Mouse (Mus musculus): ENCODE data around the gene Nell1. TPM values are rescaled to one million over a fixed set of nuclear protein-coding genes. Genes with fewer than 3 reads are reported as not detected.

Nell1 gene
- polyA plus RNA-seq, 1 experiment: 0.22 TPM

- no peak overlapping the region for H3K27ac ChIP-seq (ENCODE audit: control insufficient read depth, insufficient read depth, low read depth, low read length)
Measured at GRCm38 (mm10) chr7:50205268-50205667, 230.6 kb downstream of the Nell1 start.

GRCm38 (mm10) chr7:50210678-50211251 lies 236.1 kb downstream of the Nell1 start:
- H3K4me3 ChIP-seq (ENCODE audit: control insufficient read depth, low read depth, low read length): no peak overlapping the region
- H3K36me3 ChIP-seq (ENCODE audit: control insufficient read depth, insufficient read depth, low read length): no peaks in the 10 kb centered on the region
- H3K4me1 ChIP-seq (ENCODE audit: control insufficient read depth, insufficient read depth, low read length): no peaks in the 10 kb centered on the region
- TF ChIP-seq CTCF (IDR thresholded peaks at IDR 0.05; ENCODE audit: control insufficient read depth, insufficient read depth, insufficient replicate concordance, low read depth, low read length): no peak
- no peak for TF ChIP-seq POLR2A (IDR thresholded peaks at IDR 0.05; ENCODE audit: control insufficient read depth, low read depth, low read length)
- no peak overlapping the region for H3K27ac ChIP-seq (ENCODE audit: control insufficient read depth, insufficient read depth, low read depth, low read length)
- H3K27me3 ChIP-seq (ENCODE audit: control insufficient read depth, insufficient read depth, low read length): no peaks in the 10 kb centered on the region

More at GRCm38 (mm10) chr7:50205268-50205667, 230.6 kb downstream of the Nell1 start:
- H3K27me3 ChIP-seq (ENCODE audit: control insufficient read depth, insufficient read depth, low read length): no peaks in the 10 kb centered on the region
- no peak overlapping the region for H3K4me3 ChIP-seq (ENCODE audit: control insufficient read depth, low read depth, low read length)
- no peaks in the 10 kb centered on the region for H3K36me3 ChIP-seq (ENCODE audit: control insufficient read depth, insufficient read depth, low read length)
- TF ChIP-seq CTCF (IDR thresholded peaks at IDR 0.05; ENCODE audit: control insufficient read depth, insufficient read depth, insufficient replicate concordance, low read depth, low read length) (no peak), POLR2A (IDR thresholded peaks at IDR 0.05; ENCODE audit: control insufficient read depth, low read depth, low read length) (no peak)
- H3K4me1 ChIP-seq (ENCODE audit: control insufficient read depth, insufficient read depth, low read length): no peaks in the 10 kb centered on the region

GRCm38 (mm10) chr7:50221849-50222248 lies 247.2 kb downstream of the Nell1 start:
- TF ChIP-seq POLR2A (IDR thresholded peaks at IDR 0.05; ENCODE audit: control insufficient read depth, low read depth, low read length) (no peak), CTCF (IDR thresholded peaks at IDR 0.05; ENCODE audit: control insufficient read depth, insufficient read depth, insufficient replicate concordance, low read depth, low read length) (no peak)
- H3K27ac ChIP-seq (ENCODE audit: control insufficient read depth, insufficient read depth, low read depth, low read length): no peak overlapping the region
- no peaks in the 10 kb centered on the region for H3K4me1 ChIP-seq (ENCODE audit: control insufficient read depth, insufficient read depth, low read length)
- no peaks in the 10 kb centered on the region for H3K36me3 ChIP-seq (ENCODE audit: control insufficient read depth, insufficient read depth, low read length)
- no peaks in the 10 kb centered on the region for H3K27me3 ChIP-seq (ENCODE audit: control insufficient read depth, insufficient read depth, low read length)
- H3K4me3 ChIP-seq (ENCODE audit: control insufficient read depth, low read depth, low read length): no peak overlapping the region

- TF ChIP-seq POLR2A (IDR thresholded peaks at IDR 0.05; ENCODE audit: control insufficient read depth, low read depth, low read length): no peak
- no peak for TF ChIP-seq CTCF (IDR thresholded peaks at IDR 0.05; ENCODE audit: control insufficient read depth, insufficient read depth, insufficient replicate concordance, low read depth, low read length)
- H3K36me3 ChIP-seq (ENCODE audit: control insufficient read depth, insufficient read depth, low read length): no peaks in the 10 kb centered on the region
- H3K4me1 ChIP-seq (ENCODE audit: control insufficient read depth, insufficient read depth, low read length): no peaks in the 10 kb centered on the region
- H3K27me3 ChIP-seq (ENCODE audit: control insufficient read depth, insufficient read depth, low read length): no peaks in the 10 kb centered on the region
- H3K27ac ChIP-seq (ENCODE audit: control insufficient read depth, insufficient read depth, low read depth, low read length): no peak overlapping the region
- no peak overlapping the region for H3K4me3 ChIP-seq (ENCODE audit: control insufficient read depth, low read depth, low read length)
Measured at GRCm38 (mm10) chr7:50226621-50227020, 252.0 kb downstream of the Nell1 start.

GRCm38 (mm10) chr7:50228273-50228672 lies 253.6 kb downstream of the Nell1 start:
- no peak overlapping the region for H3K27ac ChIP-seq (ENCODE audit: control insufficient read depth, insufficient read depth, low read depth, low read length)
- TF ChIP-seq POLR2A (IDR thresholded peaks at IDR 0.05; ENCODE audit: control insufficient read depth, low read depth, low read length) (no peak), CTCF (IDR thresholded peaks at IDR 0.05; ENCODE audit: control insufficient read depth, insufficient read depth, insufficient replicate concordance, low read depth, low read length) (no peak)
- no peaks in the 10 kb centered on the region for H3K27me3 ChIP-seq (ENCODE audit: control insufficient read depth, insufficient read depth, low read length)
- H3K36me3 ChIP-seq (ENCODE audit: control insufficient read depth, insufficient read depth, low read length): no peaks in the 10 kb centered on the region
- H3K4me3 ChIP-seq (ENCODE audit: control insufficient read depth, low read depth, low read length): no peak overlapping the region
- H3K4me1 ChIP-seq (ENCODE audit: control insufficient read depth, insufficient read depth, low read length): no peaks in the 10 kb centered on the region

- Histone ChIP-seq H3K27me3 (ENCODE audit: control insufficient read depth, insufficient read depth, low read length) (no peaks in the 10 kb centered on the region), H3K4me1 (ENCODE audit: control insufficient read depth, insufficient read depth, low read length) (no peaks in the 10 kb centered on the region), H3K27ac (ENCODE audit: control insufficient read depth, insufficient read depth, low read depth, low read length) (no peak overlapping the region), H3K4me3 (ENCODE audit: control insufficient read depth, low read depth, low read length) (no peak overlapping the region), H3K36me3 (ENCODE audit: control insufficient read depth, insufficient read depth, low read length) (no peaks in the 10 kb centered on the region)
- TF ChIP-seq CTCF (IDR thresholded peaks at IDR 0.05; ENCODE audit: control insufficient read depth, insufficient read depth, insufficient replicate concordance, low read depth, low read length) (no peak), POLR2A (IDR thresholded peaks at IDR 0.05; ENCODE audit: control insufficient read depth, low read depth, low read length) (no peak)
Measured at GRCm38 (mm10) chr7:50241213-50241612, 266.5 kb downstream of the Nell1 start.

- no peak overlapping the region for H3K27ac ChIP-seq (ENCODE audit: control insufficient read depth, insufficient read depth, low read depth, low read length)
Measured at GRCm38 (mm10) chr7:50241634-50242273, 267.1 kb downstream of the Nell1 start.

More at GRCm38 (mm10) chr7:50241634-50242273, 267.1 kb downstream of the Nell1 start:
- TF ChIP-seq CTCF (IDR thresholded peaks at IDR 0.05; ENCODE audit: control insufficient read depth, insufficient read depth, insufficient replicate concordance, low read depth, low read length) (no peak), POLR2A (IDR thresholded peaks at IDR 0.05; ENCODE audit: control insufficient read depth, low read depth, low read length) (no peak)
- H3K27me3 ChIP-seq (ENCODE audit: control insufficient read depth, insufficient read depth, low read length): no peaks in the 10 kb centered on the region
- H3K4me1 ChIP-seq (ENCODE audit: control insufficient read depth, insufficient read depth, low read length): no peaks in the 10 kb centered on the region
- H3K4me3 ChIP-seq (ENCODE audit: control insufficient read depth, low read depth, low read length): no peak overlapping the region
- H3K36me3 ChIP-seq (ENCODE audit: control insufficient read depth, insufficient read depth, low read length): no peaks in the 10 kb centered on the region

Measured in testis, adult 2 months (tissue).